Mouse (Mus musculus): ENCODE results near the gene Rasgrf1. TPM values are rescaled to one million over a fixed set of nuclear protein-coding genes. Genes with fewer than 3 reads are reported as not detected.

Rasgrf1 gene
- total and polyA plus RNA-seq, 3 experiments: not detected

DNA sequence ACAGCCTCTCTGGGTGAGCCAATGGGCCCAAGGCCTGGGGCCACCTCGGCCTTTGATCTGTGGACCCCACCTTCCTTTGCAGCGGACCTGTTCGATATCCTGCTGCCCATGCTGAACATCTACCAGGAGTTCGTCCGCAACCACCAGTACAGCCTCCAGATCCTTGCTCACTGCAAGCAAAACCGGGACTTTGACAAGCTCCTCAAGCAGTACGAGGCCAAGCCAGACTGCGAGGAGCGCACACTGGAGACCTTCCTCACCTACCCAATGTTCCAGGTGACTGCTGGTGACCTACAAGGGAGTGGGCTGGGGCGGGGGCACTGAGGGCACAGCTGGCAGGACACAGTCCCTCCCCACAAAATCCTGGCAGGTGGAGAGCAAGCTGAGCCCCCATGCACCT, 60.6 kb downstream of the Rasgrf1 start:
- DNase-seq (ENCODE audit: low read depth, low spot score): no peak
- TF ChIP-seq SMC3 (IDR thresholded peaks at IDR 0.05; ENCODE audit: low read depth, low read length) (no peak), MEF2A (IDR thresholded peaks at IDR 0.05; ENCODE audit: extremely low read depth, insufficient replicate concordance, low read depth, low read length, poor library complexity, severe bottlenecking) (no peak), POLR2AphosphoS2 (IDR thresholded peaks at IDR 0.05; ENCODE audit: low read length) (no peak), MXI1 (IDR thresholded peaks at IDR 0.05; ENCODE audit: low read depth, low read length) (no peak), POLR2A (IDR thresholded peaks at IDR 0.05; ENCODE audit: control insufficient read depth in 1 of 2, insufficient read depth in 1 of 2, low read depth in 1 of 2, low read length in 2 of 2, poor library complexity in 1 of 2) (no peak), ELF1 (IDR thresholded peaks at IDR 0.05; ENCODE audit: low read depth, low read length) (no peak), TAL1 (IDR thresholded peaks at IDR 0.05; ENCODE audit: low read length) (no peak), USF2 (IDR thresholded peaks at IDR 0.05; ENCODE audit: borderline replicate concordance in 1 of 2, insufficient read depth in 1 of 2, low read depth in 1 of 2, low read length in 2 of 2) (no peak), GATA1 (IDR thresholded peaks at IDR 0.05; ENCODE audit: low read depth, low read length) (no peak), RAD21 (IDR thresholded peaks at IDR 0.05; ENCODE audit: low read depth, low read length) (no peak), TBP (IDR thresholded peaks at IDR 0.05; ENCODE audit: low read depth, low read length) (no peak), MYC (IDR thresholded peaks at IDR 0.05; ENCODE audit: low read depth, low read length) (no peak), TCF12 (IDR thresholded peaks at IDR 0.05; ENCODE audit: low read depth, low read length) (no peak)
- H3K9ac ChIP-seq (ENCODE audit: control insufficient read depth, low read depth, low read length, poor library complexity, severe bottlenecking): no peak overlapping the region
- H3K4me3 ChIP-seq (ENCODE audit: control insufficient read depth in 1 of 2, insufficient read depth in 1 of 2, low read depth in 2 of 2, low read length in 2 of 2): no peak overlapping the region
- peaks cover 0 to 15% of the 10 kb centered on the region in 2 experiments; a peak in 2 of 4 replicates for H3K4me1 ChIP-seq (ENCODE audit: control insufficient read depth in 1 of 2, insufficient read depth in 2 of 2, low read length in 2 of 2)
- peaks cover 0 to 15% of the 10 kb centered on the region in 2 experiments; a peak in 2 of 4 replicates for H3K36me3 ChIP-seq (ENCODE audit: control insufficient read depth in 1 of 2, insufficient read depth in 2 of 2, low read length in 2 of 2)
- no peaks in the 10 kb centered on the region for H3K27me3 ChIP-seq (ENCODE audit: control insufficient read depth in 1 of 2, insufficient read depth in 2 of 2, low read length in 2 of 2)
- no peaks in the 10 kb centered on the region for H3K9me3 ChIP-seq (replicated peaks; ENCODE audit: insufficient read depth, low read length)
- H3K79me2 ChIP-seq (ENCODE audit: control insufficient read depth, insufficient read depth, low read length, poor library complexity): no peaks in the 10 kb centered on the region
- no peak overlapping the region for H3K27ac ChIP-seq (ENCODE audit: control insufficient read depth, low read depth, low read length)

DNA sequence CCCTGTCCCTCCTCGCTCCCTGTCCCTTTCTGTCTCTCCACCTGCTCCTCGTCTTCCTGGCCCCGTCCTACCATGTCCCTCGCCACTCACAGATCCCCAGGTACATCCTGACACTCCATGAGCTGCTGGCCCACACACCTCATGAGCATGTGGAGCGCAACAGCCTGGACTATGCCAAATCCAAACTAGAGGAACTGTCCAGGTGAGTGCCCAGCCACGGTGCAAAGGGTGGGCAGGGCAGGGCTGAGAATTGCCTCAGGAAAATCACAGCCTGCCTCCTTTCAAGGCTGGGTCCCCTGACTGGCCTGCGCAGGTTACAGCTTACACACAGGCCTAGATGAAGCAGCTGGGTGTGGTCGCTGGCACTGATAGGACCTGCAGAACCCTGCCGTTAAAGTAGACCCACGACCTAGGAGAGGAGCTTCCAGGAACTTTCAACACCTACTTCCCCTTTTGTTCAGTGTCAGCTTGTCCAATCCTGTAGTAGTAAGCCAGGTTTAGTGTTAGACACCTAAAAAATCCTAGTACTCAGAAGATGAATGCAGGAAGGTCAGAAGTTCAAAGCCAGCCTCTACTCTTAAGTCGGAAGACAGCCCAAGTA, 61.3 kb downstream of the Rasgrf1 start:
- Histone ChIP-seq H3K9ac (ENCODE audit: control insufficient read depth, low read depth, low read length, poor library complexity, severe bottlenecking) (no peak overlapping the region), H3K4me1 (ENCODE audit: control insufficient read depth in 1 of 2, insufficient read depth in 2 of 2, low read length in 2 of 2) (peaks cover 0 to 15% of the 10 kb centered on the region in 2 experiments; a peak in 2 of 4 replicates), H3K9me3 (replicated peaks; ENCODE audit: insufficient read depth, low read length) (no peaks in the 10 kb centered on the region), H3K4me3 (ENCODE audit: control insufficient read depth in 1 of 2, insufficient read depth in 1 of 2, low read depth in 2 of 2, low read length in 2 of 2) (no peak overlapping the region), H3K27me3 (ENCODE audit: control insufficient read depth in 1 of 2, insufficient read depth in 2 of 2, low read length in 2 of 2) (no peaks in the 10 kb centered on the region), H3K79me2 (ENCODE audit: control insufficient read depth, insufficient read depth, low read length, poor library complexity) (no peaks in the 10 kb centered on the region), H3K27ac (ENCODE audit: control insufficient read depth, low read depth, low read length) (no peak overlapping the region), H3K36me3 (ENCODE audit: control insufficient read depth in 1 of 2, insufficient read depth in 2 of 2, low read length in 2 of 2) (peaks cover 0 to 15% of the 10 kb centered on the region in 2 experiments; a peak in 2 of 4 replicates)
- peak; percentile 57 for DNase-seq (ENCODE audit: low read depth, low spot score)
- TF ChIP-seq KAT2A (conservative IDR thresholded peaks at IDR 0.05; ENCODE audit: low read depth, low read length) (no peak), TBP (IDR thresholded peaks at IDR 0.05; ENCODE audit: low read depth, low read length) (no peak), ZMIZ1 (IDR thresholded peaks at IDR 0.05; ENCODE audit: low read depth, low read length) (no peak), ZKSCAN1 (IDR thresholded peaks at IDR 0.05; ENCODE audit: low read depth, low read length) (no peak), MXI1 (IDR thresholded peaks at IDR 0.05; ENCODE audit: low read depth, low read length) (no peak), E2F4 (IDR thresholded peaks at IDR 0.05; ENCODE audit: borderline replicate concordance, low read depth, low read length) (no peak), SIN3A (IDR thresholded peaks at IDR 0.05; ENCODE audit: low read length) (no peak), POLR2AphosphoS5 (IDR thresholded peaks at IDR 0.05; ENCODE audit: borderline replicate concordance, low read depth, low read length) (no peak), MYB (IDR thresholded peaks at IDR 0.05; ENCODE audit: low read depth, low read length) (no peak)
